Mouse (Mus musculus) CH12.LX (cell line): Measurements from ENCODE around the gene Btbd8.

Experiments
- CTCF ChIP-seq, 2 experiments: IDR thresholded peaks in 1 of 2; conservative IDR thresholded peaks in 1 of 2; 2 replicates each; pipeline ENCODE4 v1.5.1; 2011 to 2012; ENCODE audit warnings: low read depth in 2 of 2, low read length in 2 of 2, improper control_type of control experiment in 1 of 2, inconsistent platforms in 1 of 2, mild to moderate bottlenecking in 1 of 2, moderate library complexity in 1 of 2
- EP300 ChIP-seq: IDR thresholded peaks from 2 replicates; pipeline ENCODE4 v1.6.1; 2011; ENCODE audit warnings: low read length, improper control_type of control experiment
- POLR2A ChIP-seq: IDR thresholded peaks from 2 replicates; pipeline ENCODE4 v1.6.1; 2011; ENCODE audit warnings: low read depth, mild to moderate bottlenecking, improper control_type of control experiment, low read length
- SMC3 ChIP-seq: IDR thresholded peaks from 2 replicates; pipeline ENCODE4 v1.6.1; 2011; ENCODE audit warnings: low read depth, low read length, improper control_type of control experiment
- ZC3H11A ChIP-seq: IDR thresholded peaks from 2 replicates; pipeline ENCODE4 v1.6.1; 2012; ENCODE audit warnings: low read depth, mild to moderate bottlenecking, inconsistent platforms, low read length, improper control_type of control experiment
- ZNF384 ChIP-seq: IDR thresholded peaks from 2 replicates; pipeline ENCODE4 v1.6.1; 2012; ENCODE audit warnings: low read depth, low read length, improper control_type of control experiment, inconsistent platforms

- no peak for TF ChIP-seq ZC3H11A
- TF ChIP-seq SMC3: no peak
- TF ChIP-seq ZNF384: no peak
- no peak for TF ChIP-seq EP300
- no peak for TF ChIP-seq CTCF (conservative IDR thresholded peaks at IDR 0.05 in 1 of 2, IDR thresholded peaks at IDR 0.05 in 1 of 2; ENCODE audit: low read depth in 2 of 2, low read length in 2 of 2)
- TF ChIP-seq POLR2A: no peak
Measured at GRCm38 (mm10) chr5:107434001-107434400, 3.8 kb upstream of the Btbd8 start.
